13 mouse cellular contexts compared by ENCODE assay signal in the genomic region with DNA sequence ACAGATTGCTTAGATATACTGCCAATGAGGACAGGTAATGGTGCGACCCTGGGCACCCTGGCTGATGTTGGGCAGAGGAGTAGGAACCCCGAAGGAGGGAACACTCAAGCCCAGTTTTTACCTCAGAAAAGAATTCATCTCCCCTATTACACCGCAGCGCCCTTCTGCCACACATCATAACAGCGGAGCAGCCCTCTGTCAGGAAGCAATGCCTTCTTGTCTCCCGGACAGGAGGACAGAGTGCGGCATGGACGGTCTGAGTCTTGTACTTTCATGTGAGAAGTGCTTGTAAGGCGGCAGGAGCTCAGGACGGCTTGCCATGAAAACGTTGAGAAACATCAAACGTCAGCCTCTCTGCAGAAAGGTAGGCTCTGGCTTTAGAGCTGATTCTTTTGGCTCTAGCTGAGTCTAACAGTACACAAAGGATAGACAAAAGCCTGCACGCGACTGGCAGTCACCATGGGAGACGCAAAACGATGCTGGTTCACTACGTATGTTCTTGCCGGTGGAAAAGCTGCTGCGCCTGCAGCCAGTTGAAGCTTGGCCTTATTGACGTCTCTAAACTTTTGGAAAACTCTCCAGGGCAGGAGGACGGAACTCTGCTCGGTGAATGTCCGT. TPM values are rescaled to one million over a fixed set of nuclear protein-coding genes. Genes with fewer than 3 reads are reported as not detected.
A peak's percentile ranks its signal among the peaks of the same experiment; 100 is the strongest.
DNase-seq lines count a peak whose midpoint lies in the region; ATAC-seq and TF ChIP-seq lines count a peak whose summit lies in the region.
"Had no signal": no experiment of that assay in that cellular context is flagged by ENCODE, and none has a peak within 500 bp of the region (broad histone marks: within the 10 kb centered on the region; RNA-seq: fewer than 3 reads in every experiment).

No protein-coding gene starts in this region.

- no peak; the same call in 1 of the 2 replicates for ATAC-seq in forebrain, embryonic 11.5 days (replicated peaks; ENCODE audit: low FRiP score)
- peak; percentile 55; the same call in 1 of the 2 replicates for ATAC-seq in hindbrain, postnatal 0 days
- ATAC-seq in neural tube, embryonic 14.5 days (ENCODE audit: low read depth): peak; percentile 65
- ATAC-seq in intestine, embryonic 15.5 days: no peak

- WGBS in forebrain, embryonic 11.5 days: 49% methylated on average over 23 of the region's 23 CpGs
- WGBS in hindbrain, postnatal 0 days: 20% methylated on average over 23 of the region's 23 CpGs
- WGBS in neural tube, embryonic 14.5 days: 45% methylated on average over 23 of the region's 23 CpGs
- 13% methylated on average over 23 of the region's 23 CpGs for WGBS in cerebellum, adult 2 months
- 78% methylated on average over 23 of the region's 23 CpGs for WGBS in intestine, embryonic 15.5 days

- TF ChIP-seq POLR2A in cerebellum, adult 2 months (IDR thresholded peaks at IDR 0.05; ENCODE audit: borderline replicate concordance, insufficient read depth, low read length): no peak

- H3K27me3 ChIP-seq in forebrain, embryonic 11.5 days (ENCODE audit: control insufficient read depth, insufficient read depth, low read length): no peaks in the 10 kb centered on the region
- no peaks in the 10 kb centered on the region for H3K27me3 ChIP-seq in hindbrain, postnatal 0 days (ENCODE audit: insufficient read depth, low read length)
- no peaks in the 10 kb centered on the region for H3K27me3 ChIP-seq in neural tube, embryonic 14.5 days (ENCODE audit: control insufficient read depth, insufficient read depth, low read length)
- H3K27me3 ChIP-seq in cerebellum, adult 2 months (ENCODE audit: control insufficient read depth, insufficient read depth, low read length): no peaks in the 10 kb centered on the region; the same call in 1 of the 2 replicates
- no peaks in the 10 kb centered on the region for H3K27me3 ChIP-seq in intestine, embryonic 15.5 days (replicated peaks)
- H3K27me3 ChIP-seq: CH12.LX; embryonic facial prominence, embryonic 12.5 days; heart, embryonic 15.5 days; kidney, embryonic 15.5 days had no signal

- no peak for TF ChIP-seq CTCF in hindbrain, postnatal 0 days (IDR thresholded peaks at IDR 0.05; ENCODE audit: low read depth)
- TF ChIP-seq CTCF in cerebellum, adult 2 months (IDR thresholded peaks at IDR 0.05; ENCODE audit: borderline replicate concordance, insufficient read depth, low read depth, low read length): no peak

- H3K27ac ChIP-seq in forebrain, embryonic 11.5 days (ENCODE audit: low read depth, low read length): no peak overlapping the region
- no peak overlapping the region for H3K27ac ChIP-seq in hindbrain, postnatal 0 days
- no peak overlapping the region for H3K27ac ChIP-seq in neural tube, embryonic 14.5 days (ENCODE audit: low read depth, low read length)
- no peak overlapping the region for H3K27ac ChIP-seq in cerebellum, adult 2 months (ENCODE audit: insufficient read depth, low read length)
- no peak overlapping the region for H3K27ac ChIP-seq in intestine, embryonic 15.5 days
- H3K27ac ChIP-seq: embryonic facial prominence, embryonic 12.5 days; heart, embryonic 15.5 days; kidney, embryonic 15.5 days had no signal

- 0 out of 2 replicates have a peak, but pooled peaks cover 6% of the 10 kb centered on the region for H3K4me1 ChIP-seq in forebrain, embryonic 11.5 days (replicated peaks; ENCODE audit: control insufficient read depth, insufficient read depth, low read length)
- no peaks in the 10 kb centered on the region for H3K4me1 ChIP-seq in hindbrain, postnatal 0 days (ENCODE audit: insufficient read depth, low read length)
- no peaks in the 10 kb centered on the region for H3K4me1 ChIP-seq in neural tube, embryonic 14.5 days (ENCODE audit: control insufficient read depth, insufficient read depth, low read length)
- H3K4me1 ChIP-seq in cerebellum, adult 2 months (ENCODE audit: control insufficient read depth, insufficient read depth, low read length): no peaks in the 10 kb centered on the region; the same call in 1 of the 2 replicates
- H3K4me1 ChIP-seq in intestine, embryonic 15.5 days (replicated peaks): no peaks in the 10 kb centered on the region
- H3K4me1 ChIP-seq: embryonic facial prominence, embryonic 12.5 days; heart, embryonic 15.5 days; kidney, embryonic 15.5 days had no signal

- H3K9ac ChIP-seq in forebrain, embryonic 11.5 days (ENCODE audit: low read length): no peak overlapping the region; the same call in 1 of the 2 replicates
- H3K9ac ChIP-seq in hindbrain, postnatal 0 days (replicated peaks; ENCODE audit: low read length): no peak overlapping the region
- H3K9ac ChIP-seq in neural tube, embryonic 14.5 days (replicated peaks; ENCODE audit: low read depth, low read length): no peak overlapping the region
- H3K9ac ChIP-seq in intestine, embryonic 15.5 days: no peak overlapping the region
- H3K9ac ChIP-seq: embryonic facial prominence, embryonic 12.5 days; heart, embryonic 15.5 days; kidney, embryonic 15.5 days; lung, embryonic 14.5 days had no signal

- peak overlapping the region; percentile 28 for H3K4me2 ChIP-seq in forebrain, embryonic 11.5 days (ENCODE audit: low read depth, low read length, severe bottlenecking)
- H3K4me2 ChIP-seq in hindbrain, postnatal 0 days (ENCODE audit: low read depth, low read length): peak overlapping the region; percentile 46
- H3K4me2 ChIP-seq in neural tube, embryonic 14.5 days (ENCODE audit: low read depth, low read length): peak overlapping the region; percentile 34; the same call in 1 of the 2 replicates
- no peak overlapping the region for H3K4me2 ChIP-seq in intestine, embryonic 15.5 days (replicated peaks)
- H3K4me2 ChIP-seq: embryonic facial prominence, embryonic 12.5 days; heart, embryonic 15.5 days; kidney, embryonic 15.5 days; lung, embryonic 14.5 days had no signal

- no peaks in the 10 kb centered on the region for H3K9me3 ChIP-seq in forebrain, embryonic 11.5 days (ENCODE audit: control insufficient read depth, low read length)
- no peaks in the 10 kb centered on the region for H3K9me3 ChIP-seq in hindbrain, postnatal 0 days (ENCODE audit: low read length)
- H3K9me3 ChIP-seq in neural tube, embryonic 14.5 days (ENCODE audit: control insufficient read depth, low read length): no peaks in the 10 kb centered on the region
- no peaks in the 10 kb centered on the region for H3K9me3 ChIP-seq in intestine, embryonic 15.5 days
- H3K9me3 ChIP-seq: embryonic facial prominence, embryonic 12.5 days; heart, embryonic 15.5 days; kidney, embryonic 15.5 days had no signal

- DNase-seq in right cerebral cortex, adult 2 months (ENCODE audit: low spot score in 2 of 2): peak; percentile 4
- no peak for DNase-seq in right cerebral cortex, adult 18-20 months
- peak; percentile 59 for DNase-seq in forebrain, embryonic 11.5 days (ENCODE audit: low spot score)
- peak; percentile 34 for DNase-seq in hindbrain, postnatal 0 days (ENCODE audit: low spot score)
- DNase-seq in cerebellum, adult 2 months: no peak
- DNase-seq: left cerebral cortex, postnatal 4 days; lung, embryonic 14.5 days had no signal

- no peaks in the 10 kb centered on the region for H3K36me3 ChIP-seq in forebrain, embryonic 11.5 days (ENCODE audit: control insufficient read depth, insufficient read depth, low read length)
- no peaks in the 10 kb centered on the region for H3K36me3 ChIP-seq in hindbrain, postnatal 0 days (ENCODE audit: insufficient read depth, low read length)
- H3K36me3 ChIP-seq in neural tube, embryonic 14.5 days (ENCODE audit: control insufficient read depth, insufficient read depth, low read length): no peaks in the 10 kb centered on the region
- H3K36me3 ChIP-seq in intestine, embryonic 15.5 days: no peaks in the 10 kb centered on the region
- H3K36me3 ChIP-seq: embryonic facial prominence, embryonic 12.5 days; heart, embryonic 15.5 days; kidney, embryonic 15.5 days had no signal

- no peak overlapping the region for H3K4me3 ChIP-seq in forebrain, embryonic 11.5 days (ENCODE audit: low read depth, low read length)
- H3K4me3 ChIP-seq in hindbrain, postnatal 0 days (ENCODE audit: low read length): peak overlapping the region; percentile 14; the same call in 1 of the 2 replicates
- no peak overlapping the region for H3K4me3 ChIP-seq in neural tube, embryonic 14.5 days (ENCODE audit: low read depth, low read length)
- no peak overlapping the region for H3K4me3 ChIP-seq in cerebellum, adult 2 months (replicated peaks; ENCODE audit: insufficient read depth, low read depth, low read length)
- H3K4me3 ChIP-seq in intestine, embryonic 15.5 days (replicated peaks): no peak overlapping the region
- H3K4me3 ChIP-seq: embryonic facial prominence, embryonic 12.5 days; heart, embryonic 15.5 days; kidney, embryonic 15.5 days had no signal

RNA-seq across cellular contexts. Expression of a gene that starts 44.8 kb away (rescaled TPM):
- polyA plus RNA-seq in forebrain, embryonic 11.5 days (2014; fragmentation: Nextera tagmentation; extraction: Ambion mirVana): 18.4 and 19.3 TPM in 2 replicates
- total RNA-seq in hindbrain, postnatal 0 days (2014; rRNA removed): 38.2 TPM in 2 replicates
- 8.6 and 9.1 TPM in 2 replicates for polyA plus RNA-seq in hindbrain, postnatal 0 days (2015; fragmentation: Nextera tagmentation; extraction: Ambion mirVana)
- 18.3 and 22.2 TPM in 2 replicates for polyA plus RNA-seq in neural tube, embryonic 14.5 days (2014; fragmentation: Nextera tagmentation; extraction: Ambion mirVana)
- polyA plus RNA-seq in cerebellum, adult 2 months (2012; rRNA removed): 20.7 and 22.3 TPM in 2 replicates
- 10.8 and 11.1 TPM in 2 replicates for polyA plus RNA-seq in intestine, embryonic 15.5 days (2015; fragmentation: Nextera tagmentation; extraction: Ambion mirVana)

Comparison
In these comparisons a context has a peak if more than half of its experiments do, and no peak if none do; other contexts are left out.
1. DNase-seq: peak in right cerebral cortex, adult 2 months (2 of 2), forebrain, embryonic 11.5 days (single experiment) and hindbrain, postnatal 0 days (single experiment); none in right cerebral cortex, adult 18-20 months (single experiment) and cerebellum, adult 2 months (0 of 2).
2. ATAC-seq: peak in hindbrain, postnatal 0 days (single experiment) and neural tube, embryonic 14.5 days (single experiment); none in forebrain, embryonic 11.5 days (single experiment) and intestine, embryonic 15.5 days (single experiment).